Mouse (Mus musculus): ENCODE data around the gene Gm26602. TPM values are rescaled to one million over a fixed set of nuclear protein-coding genes. Genes with fewer than 3 reads are reported as not detected.

The Gm26602 gene
- 35.1 and 53.2 TPM in 2 replicates for polyA plus RNA-seq (2016; fragmentation: Nextera tagmentation; extraction: Ambion mirVana)

DNA sequence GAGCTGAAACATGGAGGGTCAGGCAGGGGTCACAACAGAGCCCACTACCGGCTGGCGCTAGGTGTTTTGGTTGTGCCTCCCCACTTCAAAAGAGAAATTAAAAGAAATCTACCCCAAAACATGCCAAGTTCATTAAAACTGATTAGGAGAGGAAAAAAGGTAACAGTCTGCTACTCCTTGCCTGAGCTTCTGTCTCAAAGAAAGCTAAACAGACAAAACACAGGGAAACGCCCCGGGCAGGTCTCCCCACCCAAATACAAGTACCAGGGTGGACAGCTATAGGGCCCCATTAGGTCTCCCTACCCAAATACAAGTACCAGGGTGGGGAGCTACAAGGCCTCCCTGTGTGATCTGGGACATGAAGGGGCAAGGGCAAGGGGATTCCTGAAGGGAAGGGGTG is at the start of gene Gm26602:
Gene Gm26602, plus strand, starts transcription at position 301 of the 400 bp plus-strand sequence.
- Histone ChIP-seq H3K4me3 (replicated peaks) (no peak within 1 kb of the TSS), H3K9ac (0 out of 2 replicates have a peak within 1 kb of the TSS, but pooled peaks have one; percentile 25), H3K4me2 (no peak within 1 kb of the TSS), H3K4me1 (peaks cover 30% of the 10 kb centered on the region), H3K27me3 (no peaks in the 10 kb centered on the region; the same call in 1 of the 2 replicates), H3K36me3 (replicated peaks) (peaks cover 42% of the 10 kb centered on the region), H3K27ac (peak within 1 kb of the TSS; percentile 78), H3K9me3 (no peaks in the 10 kb centered on the region)
- no peak for ATAC-seq (ENCODE audit: low FRiP score)
- 93% methylated on average over 4 of the region's 4 CpGs for WGBS

DNA sequence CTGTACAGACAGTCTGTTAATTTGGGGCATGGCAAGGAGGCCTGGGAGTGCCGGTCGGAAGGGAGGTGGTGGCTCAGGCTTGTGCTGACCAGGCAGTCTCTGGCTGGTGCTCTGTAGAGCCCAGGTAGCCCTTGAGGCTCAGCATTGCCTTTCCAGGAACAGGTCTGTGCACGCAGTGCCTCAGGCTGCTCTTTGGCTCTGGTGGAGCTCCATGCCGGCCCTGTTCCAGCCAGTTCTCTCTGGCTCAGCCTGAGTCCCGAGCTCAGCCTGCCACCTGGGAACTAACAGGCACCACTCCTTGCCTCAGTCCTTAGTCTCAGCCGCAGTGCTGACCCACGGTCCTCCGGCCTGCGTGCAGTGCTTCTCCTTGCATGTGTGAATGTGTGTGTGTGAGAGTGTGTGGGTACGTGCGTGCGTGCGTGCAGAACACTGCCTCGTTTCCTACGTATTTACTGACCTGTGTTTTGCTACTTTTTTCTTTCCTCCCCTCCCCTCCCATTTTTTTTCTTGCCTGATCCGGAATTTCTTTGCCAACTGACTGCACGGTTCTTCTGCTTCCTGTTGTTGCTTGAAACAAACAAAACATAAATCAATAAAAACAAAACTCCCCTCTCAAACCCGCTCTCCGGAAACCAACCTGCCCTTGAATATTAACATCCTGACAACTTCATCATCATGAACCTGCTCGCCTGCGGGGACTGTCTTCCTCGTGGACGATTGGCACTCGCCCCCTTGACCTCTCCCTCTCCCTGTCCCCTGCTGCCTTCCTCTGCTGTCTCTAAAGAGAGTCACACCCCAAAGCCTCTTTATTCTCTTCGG is 49.2 kb upstream of the Gm26602 start:
- H3K9ac ChIP-seq, result no peak overlapping the region
- H3K4me2 ChIP-seq, result no peak overlapping the region
- WGBS, result 83% methylated on average over 25 of the region's 25 CpGs
- peaks cover 38% of the 10 kb centered on the region for H3K4me1 ChIP-seq
- H3K27ac ChIP-seq, result no peak overlapping the region
- ATAC-seq (ENCODE audit: low FRiP score), result no peak
- H3K9me3 ChIP-seq, result no peaks in the 10 kb centered on the region
- H3K36me3 ChIP-seq (replicated peaks), result peaks cover 100% of the 10 kb centered on the region
- no peaks in the 10 kb centered on the region for H3K27me3 ChIP-seq
- H3K4me3 ChIP-seq (replicated peaks), result no peak overlapping the region

DNA sequence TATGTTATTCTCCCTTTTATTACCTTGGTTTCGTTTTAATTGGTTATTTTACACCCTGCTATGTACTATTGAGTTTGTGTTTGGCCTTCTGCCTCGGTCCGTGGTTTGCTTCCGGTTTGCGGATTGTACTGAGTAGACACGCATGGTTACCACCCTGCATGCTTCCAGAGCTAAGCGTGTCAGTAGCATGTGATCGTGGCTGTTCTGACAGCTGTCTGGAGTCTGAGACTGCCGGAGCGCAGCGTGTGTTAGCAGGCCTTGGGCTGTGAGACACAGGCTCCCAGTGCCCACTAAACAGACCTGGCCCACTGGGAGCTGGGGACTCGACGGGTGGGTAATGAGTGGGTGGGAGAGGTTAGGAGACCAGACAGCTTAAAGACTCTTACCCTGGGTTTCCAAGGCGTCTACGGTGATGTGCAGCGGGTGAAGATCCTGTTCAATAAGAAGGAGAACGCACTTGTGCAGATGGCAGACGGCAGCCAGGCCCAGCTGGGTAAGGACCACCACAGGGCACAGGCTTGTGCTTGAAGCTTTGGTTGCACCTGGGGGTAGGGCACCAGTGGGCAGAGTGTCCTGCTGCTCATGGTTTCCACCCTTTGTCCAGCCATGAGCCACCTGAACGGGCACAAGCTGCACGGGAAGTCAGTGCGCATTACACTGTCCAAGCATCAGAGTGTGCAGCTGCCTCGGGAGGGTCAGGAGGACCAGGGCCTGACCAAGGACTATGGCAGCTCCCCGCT is 48.4 kb upstream of the Gm26602 start:
- Histone ChIP-seq H3K4me3 (replicated peaks) (no peak overlapping the region), H3K4me2 (no peak overlapping the region), H3K9me3 (no peaks in the 10 kb centered on the region), H3K36me3 (replicated peaks) (peaks cover 100% of the 10 kb centered on the region), H3K4me1 (peaks cover 31% of the 10 kb centered on the region), H3K27me3 (no peaks in the 10 kb centered on the region), H3K9ac (no peak overlapping the region), H3K27ac (no peak overlapping the region)
- ATAC-seq (ENCODE audit: low FRiP score), result no peak
- 83% methylated on average over 23 of the region's 23 CpGs for WGBS

DNA sequence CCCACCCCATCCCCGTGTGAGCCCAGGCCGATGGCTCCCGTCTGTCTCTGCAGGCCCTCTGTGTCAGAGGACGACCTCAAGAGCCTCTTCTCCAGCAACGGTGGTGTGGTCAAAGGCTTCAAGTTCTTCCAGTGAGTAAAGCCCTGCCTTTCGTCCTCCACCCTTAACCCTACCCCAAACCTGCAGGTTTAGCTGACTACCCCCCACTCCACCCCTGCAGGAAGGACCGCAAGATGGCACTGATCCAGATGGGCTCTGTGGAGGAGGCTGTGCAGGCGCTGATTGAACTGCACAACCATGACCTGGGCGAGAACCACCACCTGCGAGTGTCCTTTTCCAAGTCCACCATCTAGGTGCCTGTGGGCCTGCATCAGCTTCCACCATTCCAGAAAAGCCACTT is 47.7 kb upstream of the Gm26602 start:
- no peak overlapping the region for H3K27ac ChIP-seq
- peaks cover 96% of the 10 kb centered on the region for H3K36me3 ChIP-seq (replicated peaks)
- H3K9ac ChIP-seq, result no peak overlapping the region

DNA sequence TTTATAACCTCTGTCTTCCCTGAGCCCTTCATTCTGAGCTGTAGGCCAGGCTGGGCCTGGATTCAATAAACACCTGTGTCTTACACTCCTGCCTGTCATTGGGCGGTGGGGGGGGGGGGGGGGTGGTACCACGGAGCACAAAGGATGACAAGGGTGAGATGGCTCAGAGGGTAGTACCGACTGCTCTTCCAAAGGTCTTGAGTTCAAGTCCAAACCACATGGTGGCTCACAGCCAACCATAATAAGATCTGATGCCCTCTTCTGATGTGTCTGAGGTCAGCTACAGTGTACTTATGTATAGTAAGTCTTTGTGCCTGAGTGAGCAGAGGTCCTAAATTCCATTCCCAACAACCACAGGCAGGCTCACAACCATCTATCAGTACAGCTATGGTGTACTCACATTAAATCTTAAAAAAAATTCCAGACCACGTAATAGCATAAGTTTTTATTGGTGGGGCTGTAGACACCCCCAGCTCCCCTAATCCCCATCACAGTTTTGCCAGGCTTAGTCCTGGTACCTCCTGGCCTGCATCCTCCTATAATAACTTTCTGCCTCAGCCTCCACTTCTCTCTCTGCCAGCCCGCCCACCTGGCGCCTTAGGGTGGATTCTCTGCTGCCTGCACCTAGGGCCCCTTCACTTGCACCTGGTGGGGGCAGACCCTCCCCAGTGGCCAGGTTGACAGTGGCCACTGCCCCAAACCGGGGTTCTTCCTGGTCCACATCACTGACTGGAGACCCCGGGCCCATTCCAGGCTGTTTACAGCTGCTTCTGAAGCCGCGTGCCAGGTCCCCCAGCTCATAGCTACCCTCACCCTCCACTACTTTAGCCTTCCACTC is 46.1 kb upstream of the Gm26602 start:
- H3K4me3 ChIP-seq (replicated peaks), result no peak overlapping the region
- WGBS, result 56% methylated on average over 10 of the region's 10 CpGs
- peak; percentile 28 for ATAC-seq (ENCODE audit: low FRiP score)

More for the DNA sequence above, 47.7 kb upstream of the Gm26602 start:
- 80% methylated on average over 10 of the region's 10 CpGs for WGBS
- H3K4me3 ChIP-seq (replicated peaks), result no peak overlapping the region
- H3K27me3 ChIP-seq, result no peaks in the 10 kb centered on the region
- H3K4me1 ChIP-seq, result peaks cover 23% of the 10 kb centered on the region
- ATAC-seq (ENCODE audit: low FRiP score), result no peak
- no peak overlapping the region for H3K4me2 ChIP-seq
- H3K9me3 ChIP-seq, result no peaks in the 10 kb centered on the region

DNA sequence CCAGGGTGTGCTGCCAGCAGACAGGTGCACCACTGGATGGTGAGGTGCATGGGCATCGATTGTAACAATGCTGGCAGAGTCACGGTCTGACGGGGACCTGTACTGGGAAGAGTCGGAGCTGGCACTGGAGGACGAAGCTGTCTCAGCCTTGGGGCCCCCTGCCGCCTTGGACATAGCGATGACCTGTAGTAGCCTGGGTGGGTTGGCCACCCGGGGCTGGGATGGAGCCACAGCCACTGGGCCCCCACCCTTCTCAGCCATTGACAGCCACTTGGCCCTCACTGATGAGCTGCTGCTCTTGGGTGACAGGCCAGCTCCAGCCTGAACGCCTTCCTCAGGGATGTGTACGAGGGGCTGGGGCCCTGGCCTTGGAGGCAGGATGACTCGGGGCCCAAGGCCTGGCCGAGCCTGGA is 45.5 kb upstream of the Gm26602 start:
- peaks cover 86% of the 10 kb centered on the region for H3K36me3 ChIP-seq (replicated peaks)
- ATAC-seq (ENCODE audit: low FRiP score), result 0 out of 2 replicates have a peak, but pooled peaks have one; percentile 12

More for the DNA sequence above, 46.1 kb upstream of the Gm26602 start:
- Histone ChIP-seq H3K4me1 (peaks cover 20% of the 10 kb centered on the region; the same call in 1 of the 2 replicates), H3K9me3 (no peaks in the 10 kb centered on the region), H3K27me3 (no peaks in the 10 kb centered on the region), H3K27ac (peak overlapping the region; percentile 51; the same call in 1 of the 2 replicates), H3K9ac (no peak overlapping the region), H3K36me3 (replicated peaks) (peaks cover 87% of the 10 kb centered on the region), H3K4me2 (no peak overlapping the region)

DNA sequence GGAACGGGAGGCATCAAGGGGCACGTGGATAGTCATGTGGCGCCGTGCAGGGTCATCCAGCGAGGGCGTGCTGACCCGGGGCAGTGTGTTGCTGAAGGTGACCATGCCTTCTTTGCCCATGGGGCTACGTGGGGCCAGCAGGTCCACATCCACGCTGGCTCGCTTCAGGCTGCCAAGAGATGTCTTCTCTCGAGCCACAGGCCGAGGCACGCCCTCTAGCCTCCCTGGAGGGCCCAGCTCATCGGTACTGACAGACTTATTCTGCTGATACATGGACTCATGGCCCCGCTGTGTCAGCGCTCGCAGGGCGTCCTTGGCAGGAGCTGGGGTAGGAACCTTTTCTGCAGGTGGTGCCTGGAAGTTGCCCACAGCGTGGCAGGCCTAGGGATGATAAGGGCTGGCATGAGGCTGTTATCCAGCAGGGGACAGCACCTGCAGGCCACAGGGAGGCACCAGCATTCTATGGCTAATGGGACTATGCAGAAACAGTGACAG is 44.8 kb upstream of the Gm26602 start:
- WGBS, result 84% methylated on average over 19 of the region's 19 CpGs
- H3K27me3 ChIP-seq, result no peaks in the 10 kb centered on the region
- H3K4me1 ChIP-seq, result peaks cover 18% of the 10 kb centered on the region
- H3K36me3 ChIP-seq (replicated peaks), result peaks cover 83% of the 10 kb centered on the region
- ATAC-seq (ENCODE audit: low FRiP score), result no peak
- H3K9me3 ChIP-seq, result no peaks in the 10 kb centered on the region
- H3K4me3 ChIP-seq (replicated peaks), result no peak overlapping the region
- no peak overlapping the region for H3K4me2 ChIP-seq
- peak overlapping the region; percentile 51; the same call in 1 of the 2 replicates for H3K27ac ChIP-seq
- no peak overlapping the region for H3K9ac ChIP-seq

More for the DNA sequence above, 45.5 kb upstream of the Gm26602 start:
- H3K9ac ChIP-seq, result no peak overlapping the region
- peak overlapping the region; percentile 51 for H3K27ac ChIP-seq
- H3K27me3 ChIP-seq, result no peaks in the 10 kb centered on the region
- 68% methylated on average over 12 of the region's 12 CpGs for WGBS
- H3K4me3 ChIP-seq (replicated peaks), result no peak overlapping the region
- no peak overlapping the region for H3K4me2 ChIP-seq
- peaks cover 22% of the 10 kb centered on the region; the same call in 1 of the 2 replicates for H3K4me1 ChIP-seq
- H3K9me3 ChIP-seq, result no peaks in the 10 kb centered on the region

DNA sequence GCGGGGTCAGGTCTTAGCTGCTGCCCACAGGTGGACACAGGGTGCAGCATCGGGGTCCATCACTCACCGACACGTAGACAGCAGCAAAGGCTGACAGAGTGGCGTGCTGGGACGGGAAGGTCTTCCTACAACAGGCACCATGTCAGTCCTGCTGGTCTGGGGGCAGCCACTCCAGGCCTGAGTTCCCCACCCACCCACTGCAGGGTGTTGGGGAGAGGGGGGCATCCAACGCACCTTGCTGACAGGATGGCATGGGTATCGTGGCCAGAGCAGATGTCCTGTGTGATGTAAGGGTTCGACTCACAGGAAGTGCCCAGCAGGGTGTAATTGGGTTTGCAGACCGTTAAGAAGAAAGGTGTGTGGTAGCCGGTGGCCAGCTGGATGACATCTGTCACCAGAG is 44.1 kb upstream of the Gm26602 start:
- peaks cover 21% of the 10 kb centered on the region for H3K4me1 ChIP-seq
- peaks cover 83% of the 10 kb centered on the region for H3K36me3 ChIP-seq (replicated peaks)
- H3K4me2 ChIP-seq, result no peak overlapping the region
- 87% methylated on average over 11 of the region's 11 CpGs for WGBS
- no peak for ATAC-seq (ENCODE audit: low FRiP score)
- no peak overlapping the region for H3K9ac ChIP-seq
- no peak overlapping the region for H3K4me3 ChIP-seq (replicated peaks)
- H3K27me3 ChIP-seq, result no peaks in the 10 kb centered on the region
- no peak overlapping the region for H3K27ac ChIP-seq
- H3K9me3 ChIP-seq, result no peaks in the 10 kb centered on the region

DNA sequence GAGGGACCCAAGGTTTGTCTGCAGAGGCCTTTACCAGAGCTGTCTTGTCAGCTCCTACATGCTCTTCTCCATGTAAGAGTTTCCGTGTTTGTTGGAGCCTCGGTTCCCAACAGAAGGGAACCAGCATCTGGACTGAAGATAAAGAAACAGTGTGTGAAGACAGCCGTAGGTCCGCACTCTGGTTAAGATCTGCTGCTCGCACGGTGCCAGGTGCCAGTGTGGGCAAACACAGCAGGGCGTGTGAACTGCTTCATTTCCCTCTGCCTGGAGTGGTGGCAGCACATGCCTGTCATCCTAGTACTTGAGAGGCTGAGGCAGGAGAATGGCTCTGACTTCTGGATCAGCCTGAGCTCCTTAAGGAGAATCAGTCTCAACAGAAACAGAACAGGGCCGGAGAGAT is 38.8 kb upstream of the Gm26602 start:
- H3K27ac ChIP-seq, result no peak overlapping the region
- 83% methylated on average over 8 of the region's 8 CpGs for WGBS
- peak overlapping the region; percentile 71 for H3K4me2 ChIP-seq
- no peak for ATAC-seq (ENCODE audit: low FRiP score)
- no peaks in the 10 kb centered on the region for H3K9me3 ChIP-seq
- H3K4me3 ChIP-seq (replicated peaks), result peak overlapping the region; percentile 10; the same call in 1 of the 2 replicates
- H3K27me3 ChIP-seq, result no peaks in the 10 kb centered on the region
- peaks cover 44% of the 10 kb centered on the region for H3K4me1 ChIP-seq
- peaks cover 37% of the 10 kb centered on the region for H3K36me3 ChIP-seq (replicated peaks)
- peak overlapping the region; percentile 1; the same call in 1 of the 2 replicates for H3K9ac ChIP-seq

DNA sequence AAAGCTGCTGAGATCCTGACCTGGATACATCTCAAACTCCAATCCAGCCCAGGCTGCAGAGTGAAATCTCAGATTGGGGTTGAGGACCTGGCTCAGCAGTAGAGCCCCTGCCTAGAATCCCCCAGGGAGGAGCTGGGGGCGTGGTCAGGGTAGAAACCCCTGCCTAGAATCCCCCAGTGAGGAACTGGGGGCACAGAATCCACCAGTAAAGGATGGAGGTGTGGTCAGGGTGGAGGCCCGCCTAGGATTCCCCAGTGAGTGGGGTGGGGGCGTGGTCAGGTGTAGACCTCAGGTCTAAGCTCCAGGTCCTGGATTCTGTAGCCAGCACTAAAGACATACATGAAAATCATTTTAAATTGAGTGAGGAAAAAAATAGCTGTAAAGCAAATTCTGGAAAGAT is 37.8 kb upstream of the Gm26602 start:
- H3K4me2 ChIP-seq, result peak overlapping the region; percentile 71
- peaks cover 29% of the 10 kb centered on the region for H3K36me3 ChIP-seq (replicated peaks)
- H3K27ac ChIP-seq, result peak overlapping the region; percentile 93
- H3K27me3 ChIP-seq, result peaks cover 4% of the 10 kb centered on the region; the same call in 1 of the 2 replicates
- peaks cover 44% of the 10 kb centered on the region for H3K4me1 ChIP-seq
- peak overlapping the region; percentile 76 for H3K4me3 ChIP-seq (replicated peaks)
- WGBS, result 49% methylated on average over 3 of the region's 3 CpGs
- H3K9me3 ChIP-seq, result no peaks in the 10 kb centered on the region
- ATAC-seq (ENCODE audit: low FRiP score), result no peak
- H3K9ac ChIP-seq, result peak overlapping the region; percentile 95

DNA sequence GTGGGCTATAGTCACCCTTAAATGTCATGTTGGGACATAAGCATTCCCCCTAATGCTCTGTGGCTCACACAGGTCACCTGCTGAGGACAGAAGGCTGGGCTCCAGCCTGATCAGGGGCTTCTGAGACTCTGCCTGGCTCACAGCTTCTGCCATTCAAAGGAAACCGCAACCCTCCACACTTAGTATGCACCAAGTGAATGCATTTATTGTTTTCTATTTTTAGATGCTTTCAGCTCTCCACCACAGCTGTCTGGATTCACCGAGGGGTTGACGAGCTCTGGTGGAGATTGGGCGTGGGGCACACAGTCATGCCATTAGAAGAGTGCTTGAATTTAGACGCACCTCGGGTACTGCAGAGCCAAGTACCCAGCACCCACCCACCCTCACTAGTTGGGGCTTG is 37.3 kb upstream of the Gm26602 start:
- WGBS, result 4% methylated on average over 6 of the region's 6 CpGs
- Histone ChIP-seq H3K27me3 (peaks cover 7% of the 10 kb centered on the region; the same call in 1 of the 2 replicates), H3K4me2 (peak overlapping the region; percentile 71), H3K4me3 (replicated peaks) (peak overlapping the region; percentile 76), H3K4me1 (peaks cover 44% of the 10 kb centered on the region), H3K9me3 (no peaks in the 10 kb centered on the region), H3K9ac (peak overlapping the region; percentile 95), H3K36me3 (replicated peaks) (peaks cover 29% of the 10 kb centered on the region), H3K27ac (peak overlapping the region; percentile 93)
- no peak for ATAC-seq (ENCODE audit: low FRiP score)
